Mouse (Mus musculus) adrenal gland, adult 8-10 months (tissue): ENCODE data around the gene Arf5. TPM values are rescaled to one million over a fixed set of nuclear protein-coding genes. Genes with fewer than 3 reads are reported as not detected.
A peak's percentile ranks its signal among the peaks of the same experiment; 100 is the strongest.

Experiments used
- DNase-seq: peaks from one replicate; pipeline ENCODE4 v3.0.0; 2022
- total RNA-seq, 4 experiments: library from RNA; stranded (reverse); gene quantifications; 2 replicates each; pipeline ENCODE4 v1.2.4; 2022

Arf5 gene
- total RNA-seq, 4 experiments from 2014 or later: 150 to 160 (median 155) TPM

GRCm38 (mm10) chr6:28428290-28428689 is 4.9 kb downstream of the Arf5 start, which contains the start of gene Gcc1:
TSS of gene Gcc1 (minus strand) at chr6:28428390.
- DNase-seq: no peak

- DNase-seq: no peak
Measured at GRCm38 (mm10) chr6:28429870-28430269, 6.5 kb downstream of the Arf5 start.

- DNase-seq: no peak
Measured at GRCm38 (mm10) chr6:28430795-28431537, 7.6 kb downstream of the Arf5 start.

GRCm38 (mm10) chr6:28431538-28431855 is 8.1 kb downstream of the Arf5 start:
- no peak for DNase-seq

- no peak for DNase-seq
Measured at GRCm38 (mm10) chr6:28447937-28448336, 24.6 kb downstream of the Arf5 start.

- DNase-seq: no peak
Measured at GRCm38 (mm10) chr6:28449253-28449652, 25.9 kb downstream of the Arf5 start, which contains the start of gene Pax4. TSS of gene Pax4 (minus strand) at chr6:28449353.

GRCm38 (mm10) chr6:28450481-28450880 is 27.1 kb downstream of the Arf5 start:
- no peak for DNase-seq

GRCm38 (mm10) chr6:28450977-28451376 is 27.6 kb downstream of the Arf5 start:
- DNase-seq: no peak

- no peak for DNase-seq
Measured at GRCm38 (mm10) chr6:28459221-28459668, 35.9 kb downstream of the Arf5 start.

GRCm38 (mm10) chr6:28460534-28460933 is 37.2 kb downstream of the Arf5 start:
- peak; percentile 44 for DNase-seq

- no peak for DNase-seq
Measured at GRCm38 (mm10) chr6:28464630-28465029, 41.3 kb downstream of the Arf5 start.

- no peak for DNase-seq
Measured at GRCm38 (mm10) chr6:28470017-28470602, 46.8 kb downstream of the Arf5 start.

- DNase-seq: no peak
Measured at GRCm38 (mm10) chr6:28470621-28471020, 47.3 kb downstream of the Arf5 start.

- DNase-seq: no peak
Measured at GRCm38 (mm10) chr6:28471284-28472035, 48.1 kb downstream of the Arf5 start.

- no peak for DNase-seq
Measured at GRCm38 (mm10) chr6:28474211-28474610, 50.9 kb downstream of the Arf5 start.

GRCm38 (mm10) chr6:28474839-28475238 is 51.5 kb downstream of the Arf5 start, which contains the start of gene Snd1:
TSS of gene Snd1 (plus strand) at chr6:28475139.
- DNase-seq: no peak

Other genes starting within 250 kb of the Arf5 start
- gene Zfp800, start 25.6 kb upstream of the Arf5 start, total RNA-seq: 10 to 100 TPM; 23.5 to 27.8 (median 23.9) TPM
- under 1 TPM in 1 of 4 experiments, not detected in 3; 0.16 TPM for gene Fscn3, start 4.2 kb downstream of the Arf5 start, total RNA-seq
- gene Gcc1, start 4.8 kb downstream of the Arf5 start, total RNA-seq: 10 to 100 TPM; 17.4 to 20.6 (median 18.6) TPM
- gene Pax4, start 25.8 kb downstream of the Arf5 start, total RNA-seq: not detected
- 100 to 1,000 TPM; 152 to 181 (median 176) TPM for gene Snd1, start 51.6 kb downstream of the Arf5 start, total RNA-seq